Mouse (Mus musculus) stomach, embryonic 15.5 days (tissue): ENCODE measurements around the gene Ndrg2. TPM values are rescaled to one million over a fixed set of nuclear protein-coding genes. Genes with fewer than 3 reads are reported as not detected.

Experiments
- ATAC-seq: fragments of 200-750 bp; cut with Nextera tagmentation; 2 replicates; pipeline ENCODE4 v1.8.0; 2017; ENCODE audit warnings: low read depth, moderate number of reproducible peaks, moderate TSS enrichment; ENCODE audit not compliant: insufficient read depth, low FRiP score
- H3K27ac ChIP-seq: fragments of 300-500 bp; sonication (generic); 2 replicates; pipeline ENCODE4 v1.5.1; 2015; ENCODE audit warnings: mild to moderate bottlenecking, inconsistent platforms
- H3K27me3 ChIP-seq: fragments of 300-500 bp; sonication (generic); replicated peaks from 2 replicates; pipeline ENCODE4 v1.6.1; 2015; ENCODE audit warnings: inconsistent platforms
- H3K36me3 ChIP-seq: fragments of 300-500 bp; sonication (generic); 2 replicates; pipeline ENCODE4 v1.6.1; 2015; ENCODE audit warnings: inconsistent platforms
- H3K4me1 ChIP-seq: fragments of 300-500 bp; sonication (generic); 2 replicates; pipeline ENCODE4 v1.6.1; 2015; ENCODE audit warnings: inconsistent platforms
- H3K4me2 ChIP-seq: fragments of 300-500 bp; sonication (generic); 2 replicates; pipeline ENCODE4 v1.6.1; 2015; ENCODE audit warnings: mild to moderate bottlenecking, inconsistent platforms
- H3K4me3 ChIP-seq: fragments of 300-500 bp; sonication (generic); replicated peaks from 2 replicates; pipeline ENCODE4 v1.5.1; 2015; ENCODE audit warnings: inconsistent platforms
- H3K9ac ChIP-seq: fragments of 300-500 bp; sonication (generic); 2 replicates; pipeline ENCODE4 v1.6.1; 2015; ENCODE audit warnings: inconsistent platforms
- H3K9me3 ChIP-seq: fragments of 300-500 bp; sonication (generic); 2 replicates; pipeline ENCODE4 v1.6.1; 2016; ENCODE audit warnings: inconsistent platforms
- WGBS: fragments of 180-500 bp; shearing (Covaris S2); methylation state at CpG from one replicate; pipeline ENCODE4 v1.1.7; 2015; 5-methylcytosine and 5-hydroxymethylcytosine counted together
- polyA plus RNA-seq: library from polyadenylated mRNA; unstranded; fragments of >200 nt; fragmentation: Nextera tagmentation; extraction: Ambion mirVana; gene quantifications from 2 replicates; pipeline ENCODE4 v1.2.1, GENCODE M21; 2015

Gene Ndrg2
- polyA plus RNA-seq, 1 experiment from 2014 or later, result 81.7 TPM

DNA sequence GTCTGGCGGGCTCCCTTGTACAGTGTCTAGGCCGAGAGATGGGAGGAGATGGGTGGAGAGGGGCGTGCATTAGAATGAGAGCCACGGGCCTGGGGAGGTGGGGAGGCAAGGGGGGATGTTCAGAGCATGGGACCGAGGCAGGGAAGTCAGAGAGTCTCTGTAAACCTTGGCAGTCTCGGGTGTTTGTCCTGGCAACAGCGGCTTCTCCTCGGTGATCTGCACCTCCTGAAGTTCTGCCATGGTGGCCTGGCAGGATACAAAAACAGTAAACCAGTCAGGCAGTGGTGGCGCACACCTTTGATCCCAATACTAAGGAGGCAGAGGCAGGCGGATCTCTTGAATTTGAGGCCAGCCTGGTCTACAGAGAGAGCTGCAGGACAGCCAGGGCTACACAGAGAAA lies 2.7 kb downstream of the Ndrg2 start:
- no peak overlapping the region for H3K4me3 ChIP-seq
- no peak for ATAC-seq
- no peak overlapping the region for H3K27ac ChIP-seq
- no peaks in the 10 kb centered on the region for H3K9me3 ChIP-seq
- H3K36me3 ChIP-seq, result 0 out of 2 replicates have a peak, but pooled peaks cover 4% of the 10 kb centered on the region
- no peak overlapping the region for H3K4me2 ChIP-seq
- no peaks in the 10 kb centered on the region for H3K27me3 ChIP-seq
- no peak overlapping the region for H3K9ac ChIP-seq
- WGBS, result 86% methylated on average over 10 of the region's 10 CpGs
- peaks cover 8% of the 10 kb centered on the region for H3K4me1 ChIP-seq

DNA sequence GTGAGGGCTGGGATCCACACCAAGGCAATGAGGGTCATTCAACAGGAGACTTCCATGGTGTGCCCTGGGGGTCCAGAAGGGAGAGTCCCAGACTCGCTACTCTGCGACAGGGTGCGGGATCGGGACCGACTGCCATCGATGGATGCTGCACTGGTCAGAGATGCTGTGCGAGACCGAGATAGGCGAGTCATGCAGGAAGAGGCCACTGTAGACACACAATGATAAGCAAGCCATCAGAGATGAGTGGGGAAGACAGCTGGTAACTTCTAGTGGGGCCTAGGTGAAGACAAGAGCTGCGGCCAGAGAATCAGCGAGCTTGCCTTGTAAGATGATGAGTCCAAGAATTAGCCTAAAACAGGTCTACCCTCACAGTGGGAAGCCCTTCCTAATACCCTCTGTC lies 7.9 kb downstream of the Ndrg2 start:
- no peaks in the 10 kb centered on the region for H3K27me3 ChIP-seq
- 0 out of 2 replicates have a peak, but pooled peaks cover 4% of the 10 kb centered on the region for H3K36me3 ChIP-seq
- no peak for ATAC-seq
- 0 out of 2 replicates have a peak, but pooled peaks cover 3% of the 10 kb centered on the region for H3K4me1 ChIP-seq
- H3K4me2 ChIP-seq, result no peak overlapping the region
- WGBS, result 88% methylated on average over 11 of the region's 11 CpGs
- H3K4me3 ChIP-seq, result no peak overlapping the region
- no peaks in the 10 kb centered on the region for H3K9me3 ChIP-seq
- no peak overlapping the region for H3K27ac ChIP-seq
- H3K9ac ChIP-seq, result no peak overlapping the region

DNA sequence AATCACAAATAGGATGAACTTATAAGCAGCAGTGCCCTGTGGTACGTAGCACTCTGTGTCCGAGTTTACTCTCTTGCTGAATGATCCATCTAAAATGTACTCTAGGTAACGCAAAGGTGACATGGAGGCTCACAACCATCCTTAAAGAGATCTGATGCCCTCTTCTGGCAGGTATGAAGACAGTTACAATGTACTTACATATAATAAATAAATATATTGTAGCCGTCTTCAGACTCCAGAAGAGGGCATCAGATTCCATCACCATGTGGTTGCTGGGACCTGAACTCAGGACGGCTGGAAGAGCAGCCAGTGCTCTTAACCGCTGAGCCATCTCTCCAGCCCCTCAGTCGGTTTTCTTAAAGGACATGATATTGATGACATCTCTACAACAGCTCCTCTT lies 9.3 kb downstream of the Ndrg2 start:
- H3K4me1 ChIP-seq, result 0 out of 2 replicates have a peak, but pooled peaks cover 3% of the 10 kb centered on the region
- 0 out of 2 replicates have a peak, but pooled peaks cover 4% of the 10 kb centered on the region for H3K36me3 ChIP-seq
- no peak overlapping the region for H3K27ac ChIP-seq
- ATAC-seq, result no peak
- H3K4me2 ChIP-seq, result no peak overlapping the region
- no peak overlapping the region for H3K4me3 ChIP-seq
- no peaks in the 10 kb centered on the region for H3K27me3 ChIP-seq
- WGBS, result 65% methylated on average over 7 of the region's 7 CpGs
- no peak overlapping the region for H3K9ac ChIP-seq
- no peaks in the 10 kb centered on the region for H3K9me3 ChIP-seq

DNA sequence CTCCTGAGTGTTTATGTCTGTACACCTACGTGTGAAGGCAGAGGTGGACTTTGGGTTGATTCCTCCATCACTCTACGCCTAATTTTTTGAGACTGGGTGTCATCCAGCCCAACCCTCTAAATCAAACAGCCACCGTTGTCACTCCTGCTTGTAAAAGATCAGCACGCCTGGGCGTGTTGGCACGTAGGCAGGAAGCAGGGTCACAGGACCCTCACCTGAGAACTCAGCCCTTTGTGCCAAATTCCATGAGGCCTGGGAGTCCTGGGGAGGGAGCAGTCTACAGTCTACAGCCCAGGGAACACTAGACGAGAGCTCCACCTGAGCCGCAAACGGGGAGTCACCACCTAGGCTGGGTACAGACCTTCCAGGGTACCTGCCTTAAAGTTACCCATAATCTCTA lies 10.2 kb downstream of the Ndrg2 start:
- peak; percentile 6; the same call in 1 of the 2 replicates for ATAC-seq
- no peaks in the 10 kb centered on the region for H3K9me3 ChIP-seq
- 0 out of 2 replicates have a peak, but pooled peaks cover 3% of the 10 kb centered on the region for H3K4me1 ChIP-seq
- H3K9ac ChIP-seq, result no peak overlapping the region
- no peak overlapping the region for H3K4me2 ChIP-seq
- H3K4me3 ChIP-seq, result no peak overlapping the region
- 75% methylated on average over 9 of the region's 9 CpGs for WGBS
- H3K27me3 ChIP-seq, result no peaks in the 10 kb centered on the region
- no peak overlapping the region for H3K27ac ChIP-seq
- 0 out of 2 replicates have a peak, but pooled peaks cover 4% of the 10 kb centered on the region for H3K36me3 ChIP-seq

DNA sequence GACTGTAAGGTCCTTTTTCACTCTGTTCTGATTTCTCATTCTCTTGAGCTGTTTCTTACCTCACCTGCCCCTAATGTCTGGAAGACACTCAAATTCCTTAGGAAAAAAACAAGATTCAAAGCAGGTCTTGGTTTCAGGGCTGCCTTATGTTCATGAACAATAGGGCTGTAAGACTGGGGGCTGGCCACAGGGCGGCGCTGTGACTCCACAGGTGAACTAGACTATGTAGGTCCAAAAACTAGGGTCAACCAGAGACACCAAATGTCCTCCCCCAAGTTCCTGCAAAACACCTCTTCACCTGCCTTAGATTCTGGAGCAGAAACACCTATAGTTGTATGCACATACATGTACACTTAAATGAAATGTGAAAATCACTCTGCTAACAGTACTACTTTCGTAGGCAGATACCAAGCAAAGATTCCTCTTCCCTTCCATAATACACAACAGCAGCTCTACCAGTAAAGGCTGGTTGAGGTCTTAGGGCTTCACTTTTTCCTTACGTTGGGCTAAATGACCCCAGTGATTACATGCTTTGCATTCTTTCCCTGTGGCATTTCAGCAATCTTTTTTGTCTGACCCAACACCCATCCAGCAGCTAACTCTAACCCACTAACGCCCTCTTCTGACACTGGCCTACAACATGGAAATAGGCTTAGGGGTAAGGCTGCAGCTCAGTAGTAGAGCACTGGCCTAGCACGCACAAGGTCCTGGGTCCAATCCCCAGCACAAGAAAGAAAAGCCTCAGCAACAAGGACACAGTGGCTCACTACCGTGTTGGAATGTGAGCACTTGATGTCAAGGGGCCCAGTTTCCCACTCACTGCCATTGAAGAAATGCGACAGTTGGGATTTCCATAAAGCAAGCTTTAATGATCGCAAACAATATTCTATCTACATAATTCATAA lies 10.9 kb downstream of the Ndrg2 start:
- WGBS, result 47% methylated on average over 9 of the region's 9 CpGs
- Histone ChIP-seq H3K27ac (0 out of 2 replicates have a peak overlapping the region, but pooled peaks have one; percentile 9), H3K27me3 (no peaks in the 10 kb centered on the region), H3K9ac (no peak overlapping the region), H3K4me2 (no peak overlapping the region), H3K9me3 (no peaks in the 10 kb centered on the region), H3K36me3 (0 out of 2 replicates have a peak, but pooled peaks cover 4% of the 10 kb centered on the region), H3K4me1 (0 out of 2 replicates have a peak, but pooled peaks cover 3% of the 10 kb centered on the region), H3K4me3 (no peak overlapping the region)
- peak; percentile 67; the same call in 1 of the 2 replicates for ATAC-seq

DNA sequence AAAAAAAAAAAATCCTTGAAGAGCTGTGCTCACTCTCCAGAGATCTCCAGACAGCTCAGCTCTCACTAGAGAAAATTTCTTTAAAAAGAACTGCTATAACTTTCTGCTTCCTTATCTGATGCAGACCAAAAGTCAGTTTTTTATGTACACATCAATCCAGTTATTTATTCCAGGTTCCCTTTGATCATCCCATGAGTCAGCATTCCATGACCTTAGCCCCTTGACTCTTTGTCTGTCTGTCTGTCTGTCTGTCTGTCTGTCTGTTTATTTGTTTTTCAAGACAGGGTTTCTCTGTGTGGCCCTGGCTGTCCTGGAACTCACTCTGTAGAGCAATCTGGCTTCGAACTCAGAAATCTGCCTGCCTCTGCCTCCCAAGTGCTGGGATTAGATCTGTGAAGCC lies 14.6 kb downstream of the Ndrg2 start:
- no peaks in the 10 kb centered on the region for H3K9me3 ChIP-seq
- H3K4me1 ChIP-seq, result 0 out of 2 replicates have a peak, but pooled peaks cover 3% of the 10 kb centered on the region
- no peaks in the 10 kb centered on the region for H3K36me3 ChIP-seq
- no peak overlapping the region for H3K4me2 ChIP-seq
- H3K9ac ChIP-seq, result no peak overlapping the region
- no peak overlapping the region for H3K27ac ChIP-seq
- no peak overlapping the region for H3K4me3 ChIP-seq
- no peak for ATAC-seq
- 87% methylated on average over 1 of the region's 1 CpGs for WGBS
- H3K27me3 ChIP-seq, result no peaks in the 10 kb centered on the region

DNA sequence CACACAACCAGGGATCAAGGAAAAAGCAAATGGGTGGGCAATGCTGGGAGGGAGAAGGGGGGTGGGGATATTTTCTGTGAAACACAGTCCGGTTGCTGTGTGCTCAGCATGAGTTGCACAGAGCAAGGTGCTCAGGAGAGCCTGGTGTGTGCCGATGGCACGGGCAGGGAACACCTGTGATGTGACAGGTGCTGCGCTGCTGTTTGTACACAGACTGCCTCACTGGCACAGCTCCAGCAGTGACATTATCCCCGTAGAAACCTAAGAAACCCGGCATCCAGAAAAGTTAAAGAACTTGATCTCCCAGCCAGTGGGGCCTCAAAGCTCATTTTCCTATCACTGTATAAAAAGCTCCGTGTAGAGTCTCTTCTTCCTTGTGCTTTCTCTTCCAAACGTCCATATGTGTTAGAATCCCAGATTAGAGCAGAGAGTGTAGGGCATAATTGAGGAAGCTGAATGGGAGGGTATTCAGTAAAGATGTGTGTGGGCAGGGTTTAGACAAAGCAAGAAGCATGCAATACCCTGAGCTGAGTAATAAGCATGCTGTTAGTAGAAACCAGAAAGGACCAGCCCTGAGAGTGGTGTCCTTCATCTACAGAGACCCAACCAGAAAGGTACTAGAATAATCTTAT lies 17.3 kb downstream of the Ndrg2 start:
- H3K4me1 ChIP-seq, result 0 out of 2 replicates have a peak, but pooled peaks cover 4% of the 10 kb centered on the region
- H3K9ac ChIP-seq, result no peak overlapping the region
- no peak overlapping the region for H3K27ac ChIP-seq
- no peak for ATAC-seq
- WGBS, result 61% methylated on average over 8 of the region's 8 CpGs
- H3K4me2 ChIP-seq, result no peak overlapping the region
- H3K9me3 ChIP-seq, result no peaks in the 10 kb centered on the region
- H3K27me3 ChIP-seq, result no peaks in the 10 kb centered on the region
- no peak overlapping the region for H3K4me3 ChIP-seq
- peaks cover 3% of the 10 kb centered on the region; the same call in 1 of the 2 replicates for H3K36me3 ChIP-seq

DNA sequence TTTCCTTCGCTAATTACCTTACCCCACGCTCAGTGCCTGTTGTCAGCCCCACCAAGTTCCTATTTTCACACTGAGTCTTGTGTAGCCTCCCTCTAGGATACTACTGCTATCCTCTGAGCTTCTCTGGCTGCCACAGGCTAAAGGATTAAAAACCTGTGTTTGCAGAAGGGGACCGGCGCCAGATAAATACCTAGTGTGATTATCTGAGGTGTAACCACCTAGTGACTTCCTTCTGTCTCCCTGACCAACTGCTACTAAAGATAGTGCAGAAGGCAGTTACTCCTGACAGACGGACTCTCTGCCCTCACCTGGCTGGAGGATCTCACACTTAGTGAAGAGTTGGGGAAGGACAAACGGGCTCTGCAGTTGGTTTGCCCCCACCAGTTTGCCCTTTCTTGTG lies 17.9 kb downstream of the Ndrg2 start:
- Histone ChIP-seq H3K4me3 (no peak overlapping the region), H3K9ac (no peak overlapping the region), H3K9me3 (no peaks in the 10 kb centered on the region), H3K36me3 (peaks cover 9% of the 10 kb centered on the region), H3K4me2 (no peak overlapping the region), H3K27ac (no peak overlapping the region), H3K27me3 (no peaks in the 10 kb centered on the region), H3K4me1 (0 out of 2 replicates have a peak, but pooled peaks cover 4% of the 10 kb centered on the region)
- WGBS, result 66% methylated on average over 6 of the region's 6 CpGs
- no peak for ATAC-seq

DNA sequence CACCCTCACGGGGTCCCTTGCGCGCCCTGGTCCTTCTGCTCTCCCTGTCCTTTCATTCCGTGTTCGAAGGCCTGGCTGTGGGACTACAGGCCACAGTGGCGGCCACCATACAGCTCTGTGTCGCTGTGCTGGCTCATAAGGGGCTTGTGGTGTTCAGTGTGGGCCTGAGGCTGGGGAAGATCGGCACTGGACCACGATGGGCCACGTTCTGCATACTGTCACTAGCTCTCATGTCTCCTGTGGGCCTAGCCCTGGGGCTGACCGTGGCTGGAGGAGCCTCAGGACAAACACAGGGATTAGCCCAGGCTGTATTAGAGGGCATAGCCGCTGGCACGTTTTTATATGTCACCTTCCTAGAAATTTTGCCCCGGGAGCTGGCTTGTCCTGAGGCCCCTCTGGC lies 18.9 kb downstream of the Ndrg2 start:
- Histone ChIP-seq H3K9me3 (no peaks in the 10 kb centered on the region), H3K4me1 (0 out of 2 replicates have a peak, but pooled peaks cover 4% of the 10 kb centered on the region), H3K27ac (no peak overlapping the region), H3K27me3 (no peaks in the 10 kb centered on the region), H3K36me3 (peaks cover 16% of the 10 kb centered on the region), H3K9ac (no peak overlapping the region), H3K4me2 (no peak overlapping the region), H3K4me3 (no peak overlapping the region)
- 81% methylated on average over 14 of the region's 14 CpGs for WGBS
- no peak for ATAC-seq

DNA sequence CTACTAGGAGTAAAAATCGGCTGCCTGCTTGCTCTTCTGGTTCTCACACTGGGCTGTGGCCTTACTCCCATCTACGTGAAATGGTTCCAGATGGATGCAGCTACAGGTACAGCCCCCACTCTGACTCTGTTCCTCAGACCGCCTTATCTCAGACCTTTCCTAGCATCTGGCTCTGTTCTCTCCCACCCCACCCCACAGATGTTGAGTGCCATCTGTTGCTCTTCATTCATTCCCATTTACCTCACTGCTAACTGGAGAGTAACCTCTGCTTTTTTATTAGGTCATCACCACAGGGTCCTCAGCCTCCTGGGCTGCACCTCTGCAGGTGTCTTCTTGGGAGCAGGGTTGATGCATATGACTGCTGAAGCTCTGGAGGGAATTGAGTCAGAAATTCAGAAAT lies 20.1 kb downstream of the Ndrg2 start:
- Histone ChIP-seq H3K4me1 (0 out of 2 replicates have a peak, but pooled peaks cover 4% of the 10 kb centered on the region), H3K4me2 (no peak overlapping the region), H3K27ac (no peak overlapping the region), H3K9ac (no peak overlapping the region), H3K9me3 (no peaks in the 10 kb centered on the region), H3K27me3 (no peaks in the 10 kb centered on the region), H3K4me3 (no peak overlapping the region), H3K36me3 (peaks cover 28% of the 10 kb centered on the region)
- 45% methylated on average over 3 of the region's 3 CpGs for WGBS
- peak; percentile 24; the same call in 1 of the 2 replicates for ATAC-seq

DNA sequence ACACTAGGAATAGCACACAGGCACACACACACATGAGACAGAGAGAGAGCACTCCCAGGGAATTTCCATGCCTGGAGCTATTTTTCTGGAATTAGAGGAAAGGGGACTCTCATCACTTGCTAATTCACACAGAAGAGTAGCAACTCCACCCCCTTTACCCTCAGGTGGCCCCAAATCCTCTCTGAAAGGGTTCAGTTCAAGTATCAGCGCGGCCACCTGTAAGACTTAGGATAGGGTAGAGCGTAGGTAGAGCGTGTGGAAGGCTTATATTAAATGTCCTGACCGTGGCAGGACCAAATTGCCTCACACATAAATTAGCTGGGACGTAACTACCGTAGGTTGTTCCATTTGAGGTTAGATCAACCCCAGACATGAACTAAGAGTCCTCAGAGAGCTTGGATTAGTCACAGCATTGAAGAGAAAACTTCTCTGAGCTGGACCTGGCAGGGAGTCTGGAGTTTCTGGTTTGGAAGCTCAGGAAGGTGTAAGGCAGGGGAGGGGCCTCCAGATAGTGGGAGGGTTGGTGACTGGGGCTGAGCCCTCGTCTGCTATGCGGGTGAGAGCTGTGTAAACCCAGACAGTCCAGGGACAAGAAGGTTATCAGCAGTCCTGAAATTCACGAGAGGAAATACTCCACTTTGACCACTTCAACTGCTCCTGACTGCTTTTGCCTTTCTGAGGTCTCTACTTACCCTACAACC lies 20.7 kb downstream of the Ndrg2 start:
- no peak overlapping the region for H3K9ac ChIP-seq
- no peak overlapping the region for H3K27ac ChIP-seq
- H3K9me3 ChIP-seq, result no peaks in the 10 kb centered on the region
- peaks cover 32% of the 10 kb centered on the region for H3K36me3 ChIP-seq
- 24% methylated on average over 10 of the region's 10 CpGs for WGBS
- no peaks in the 10 kb centered on the region for H3K27me3 ChIP-seq
- H3K4me2 ChIP-seq, result no peak overlapping the region
- 0 out of 2 replicates have a peak, but pooled peaks cover 4% of the 10 kb centered on the region for H3K4me1 ChIP-seq
- H3K4me3 ChIP-seq, result no peak overlapping the region
- ATAC-seq, result peak; percentile 85; the same call in 1 of the 2 replicates
